Mouse (Mus musculus) brain, embryonic 14.5 days (tissue): ENCODE measurements around the gene Tspan5. TPM values are rescaled to one million over a fixed set of nuclear protein-coding genes. Genes with fewer than 3 reads are reported as not detected.

ENCODE experiments used
- DNase-seq: peaks from one replicate; pipeline ENCODE4 v3.0.0-alpha.2; 2011; ENCODE audit warnings: low read depth
- CTCF ChIP-seq: fragments of 200-500 bp; IDR thresholded peaks from 2 replicates; pipeline ENCODE4 v1.5.1; 2012; ENCODE audit warnings: inconsistent platforms, mild to moderate bottlenecking, moderate library complexity, borderline replicate concordance; ENCODE audit not compliant: insufficient read depth, insufficient read length; ENCODE audit errors: extremely low read depth
- POLR2A ChIP-seq: fragments of 200-500 bp; IDR thresholded peaks from 2 replicates; pipeline ENCODE4 v1.6.1; 2012; ENCODE audit warnings: mild to moderate bottlenecking, inconsistent platforms, borderline replicate concordance; ENCODE audit not compliant: poor library complexity, insufficient read depth, insufficient read length, severe bottlenecking; ENCODE audit errors: extremely low read depth
- polyA plus RNA-seq: library from polyadenylated mRNA; depleted of rRNA; stranded (reverse); fragments of >200 nt; gene quantifications from 2 replicates; pipeline ENCODE4 v1.2.3, GENCODE M21; 2012

Tspan5 gene
- polyA plus RNA-seq, 1 experiment = 109 TPM

GRCm38 (mm10) chr3:138763941-138764340 lies 21.9 kb downstream of the Tspan5 start:
- TF ChIP-seq POLR2A = no peak
- TF ChIP-seq CTCF = no peak
- DNase-seq = no peak

- DNase-seq = no peak
- TF ChIP-seq POLR2A (no peak), CTCF (no peak)
These were observed 22.8 kb downstream of the Tspan5 start for GRCm38 (mm10) chr3:138764782-138765181.

GRCm38 (mm10) chr3:138767034-138767433 lies 25.0 kb downstream of the Tspan5 start:
- no peak for DNase-seq
- no peak for TF ChIP-seq POLR2A
- no peak for TF ChIP-seq CTCF

- TF ChIP-seq POLR2A = no peak
- TF ChIP-seq CTCF = no peak
- no peak for DNase-seq
These were observed 26.6 kb downstream of the Tspan5 start for GRCm38 (mm10) chr3:138768541-138769093.

- TF ChIP-seq POLR2A = no peak
- peak; percentile 70 for DNase-seq
These were observed 28.8 kb downstream of the Tspan5 start for GRCm38 (mm10) chr3:138770650-138771331.

- DNase-seq = no peak
- TF ChIP-seq POLR2A (no peak), CTCF (no peak)
These were observed 29.7 kb downstream of the Tspan5 start for GRCm38 (mm10) chr3:138771549-138772333.

GRCm38 (mm10) chr3:138773871-138774606 lies 32.0 kb downstream of the Tspan5 start:
- DNase-seq = no peak
- no peak for TF ChIP-seq POLR2A
- no peak for TF ChIP-seq CTCF

GRCm38 (mm10) chr3:138774607-138774943 lies 32.6 kb downstream of the Tspan5 start:
- DNase-seq = no peak
- TF ChIP-seq POLR2A (no peak), CTCF (no peak)

GRCm38 (mm10) chr3:138775926-138776715 lies 34.1 kb downstream of the Tspan5 start:
- DNase-seq = no peak
- no peak for TF ChIP-seq POLR2A
- TF ChIP-seq CTCF = no peak

- no peak for TF ChIP-seq POLR2A
- TF ChIP-seq CTCF = no peak
- DNase-seq = no peak
These were observed 39.5 kb downstream of the Tspan5 start for GRCm38 (mm10) chr3:138781492-138781891.
